Mouse (Mus musculus) testis, postnatal 14 days (tissue): ENCODE measurements around the gene Sumf1.

Source experiments
- DNase-seq: peaks from one replicate; pipeline ENCODE4 v3.0.0; 2021; ENCODE audit warnings: low spot score

Gene Sumf1

GRCm38 (mm10) chr6:108184847-108185684 lies at the start of gene Sumf1:
TSS of gene Sumf1 (minus strand) at chr6:108185582.
- DNase-seq = peak; percentile 91

GRCm38 (mm10) chr6:108234536-108234935 lies 49.2 kb upstream of the Sumf1 start:
- no peak for DNase-seq

- no peak for DNase-seq
These were observed 47.7 kb upstream of the Sumf1 start for GRCm38 (mm10) chr6:108233070-108233469.

GRCm38 (mm10) chr6:108231892-108232710 lies 46.7 kb upstream of the Sumf1 start:
- DNase-seq = no peak

- DNase-seq = no peak
These were observed 45.2 kb upstream of the Sumf1 start for GRCm38 (mm10) chr6:108230608-108231007.

- no peak for DNase-seq
These were observed 43.2 kb upstream of the Sumf1 start for GRCm38 (mm10) chr6:108228601-108229000.

- DNase-seq = no peak
These were observed 42.7 kb upstream of the Sumf1 start for GRCm38 (mm10) chr6:108228048-108228447.

GRCm38 (mm10) chr6:108227461-108227860 lies 42.1 kb upstream of the Sumf1 start:
- DNase-seq = no peak

- no peak for DNase-seq
These were observed 40.8 kb upstream of the Sumf1 start for GRCm38 (mm10) chr6:108226230-108226629.

GRCm38 (mm10) chr6:108225027-108225426 lies 39.6 kb upstream of the Sumf1 start:
- DNase-seq = no peak

GRCm38 (mm10) chr6:108224361-108224760 lies 39.0 kb upstream of the Sumf1 start:
- no peak for DNase-seq

GRCm38 (mm10) chr6:108222875-108223274 lies 37.5 kb upstream of the Sumf1 start:
- no peak for DNase-seq

GRCm38 (mm10) chr6:108222435-108222834 lies 37.1 kb upstream of the Sumf1 start:
- DNase-seq = no peak

GRCm38 (mm10) chr6:108217987-108218386 lies 32.6 kb upstream of the Sumf1 start:
- no peak for DNase-seq

GRCm38 (mm10) chr6:108216832-108217231 lies 31.4 kb upstream of the Sumf1 start:
- peak; percentile 58 for DNase-seq

GRCm38 (mm10) chr6:108216091-108216490 lies 30.7 kb upstream of the Sumf1 start:
- no peak for DNase-seq

- DNase-seq = no peak
These were observed 29.0 kb upstream of the Sumf1 start for GRCm38 (mm10) chr6:108214294-108214925.

- DNase-seq = peak; percentile 19
These were observed 28.3 kb upstream of the Sumf1 start for GRCm38 (mm10) chr6:108213481-108214293.

- peak; percentile 96 for DNase-seq
These were observed 27.5 kb upstream of the Sumf1 start, which contains the start of gene Itpr1 for GRCm38 (mm10) chr6:108212881-108213295. TSS of gene Itpr1 (plus strand) at chr6:108213096.

- DNase-seq = no peak
These were observed 26.8 kb upstream of the Sumf1 start for GRCm38 (mm10) chr6:108211896-108212880.
